Mouse (Mus musculus) frontal cortex, adult 2 months (tissue): Measurements from ENCODE around the gene Prcd. TPM values are rescaled to one million over a fixed set of nuclear protein-coding genes. Genes with fewer than 3 reads are reported as not detected.
"Not testable (repeated sequence)": the region's sequence is repeated elsewhere in the genome, so short reads cannot be mapped to it uniquely, and the experiment has no call there.

Source experiments
- DNase-seq, 2 experiments: peaks; one replicate each; pipeline ENCODE4 v3.0.0; 2022; ENCODE audit warnings: low spot score in 1 of 2; ENCODE audit errors: extremely low spot score in 1 of 2
- polyA plus RNA-seq: library from polyadenylated mRNA; depleted of rRNA; stranded (reverse); fragments of >200 nt; gene quantifications from 2 replicates; pipeline ENCODE4 v1.2.3, GENCODE M21; 2012

Gene Prcd
- polyA plus RNA-seq, 1 experiment = 6.4 TPM

GRCm38 (mm10) chr11:116625081-116626000 lies 28.0 kb upstream of the Prcd start:
- peak in 1 of 2 experiments; percentile 48 for DNase-seq

GRCm38 (mm10) chr11:116626299-116627071 lies 26.8 kb upstream of the Prcd start, which contains the start of gene Rhbdf2:
Gene Rhbdf2, minus strand, starts transcription at chr11:116627019.
- no peak for DNase-seq

GRCm38 (mm10) chr11:116627072-116628020 lies 26.0 kb upstream of the Prcd start:
- DNase-seq = no peak

- DNase-seq = peak; percentile 79 to 96
Measured at GRCm38 (mm10) chr11:116628712-116629111, 24.6 kb upstream of the Prcd start.

- DNase-seq = no peak
Measured at GRCm38 (mm10) chr11:116629472-116629871, 23.9 kb upstream of the Prcd start.

- DNase-seq = no peak
Measured at GRCm38 (mm10) chr11:116630171-116630965, 23.0 kb upstream of the Prcd start.

GRCm38 (mm10) chr11:116632962-116633361 lies 20.4 kb upstream of the Prcd start:
- no peak for DNase-seq

- not testable (repeated sequence) for DNase-seq
Measured at GRCm38 (mm10) chr11:116636607-116637006, 16.7 kb upstream of the Prcd start.

- no peak for DNase-seq
Measured at GRCm38 (mm10) chr11:116641168-116641567, 12.2 kb upstream of the Prcd start.

GRCm38 (mm10) chr11:116641731-116642130 lies 11.6 kb upstream of the Prcd start:
- DNase-seq = no peak

- DNase-seq = peak; percentile 65 to 97
Measured at GRCm38 (mm10) chr11:116642681-116643578, 10.4 kb upstream of the Prcd start.

GRCm38 (mm10) chr11:116643579-116644224 lies 9.6 kb upstream of the Prcd start:
- no peak for DNase-seq

- DNase-seq = no peak
Measured at GRCm38 (mm10) chr11:116644225-116645112, 8.9 kb upstream of the Prcd start.

GRCm38 (mm10) chr11:116645446-116646110 lies 7.8 kb upstream of the Prcd start:
- DNase-seq = no peak

GRCm38 (mm10) chr11:116646136-116646535 lies 7.2 kb upstream of the Prcd start:
- DNase-seq = no peak

- no peak for DNase-seq
Measured at GRCm38 (mm10) chr11:116646771-116647170, 6.6 kb upstream of the Prcd start.
